Mouse (Mus musculus): ENCODE data around the gene 1700113H08Rik. TPM values are rescaled to one million over a fixed set of nuclear protein-coding genes. Genes with fewer than 3 reads are reported as not detected.

1700113H08Rik gene
- polyA plus RNA-seq, 1 experiment: not detected

DNA sequence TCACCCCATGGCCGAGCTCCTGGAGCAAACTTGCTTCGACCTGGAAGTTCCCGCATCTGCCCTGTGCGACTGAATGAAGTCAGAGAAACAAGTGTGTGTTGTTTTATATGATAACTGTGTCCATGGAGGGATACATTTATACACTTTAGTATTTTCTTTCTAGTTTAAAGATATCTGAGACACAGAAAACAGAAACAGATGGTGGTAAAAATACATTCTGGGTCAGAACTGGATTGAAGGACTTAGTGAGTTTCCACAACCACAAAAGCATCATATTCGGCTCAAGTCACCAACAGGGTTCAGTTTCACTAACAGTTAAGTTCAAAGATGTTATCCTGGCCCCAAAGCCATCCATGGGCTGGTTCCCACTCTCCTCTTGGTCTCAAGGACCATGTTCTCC, 67.2 kb downstream of the 1700113H08Rik start:
- H3K27me3 ChIP-seq (ENCODE audit: control insufficient read depth): no peaks in the 10 kb centered on the region
- H3K4me3 ChIP-seq (replicated peaks): no peak overlapping the region
- no peaks in the 10 kb centered on the region for H3K4me1 ChIP-seq (ENCODE audit: control insufficient read depth)
- H3K9me3 ChIP-seq (ENCODE audit: control insufficient read depth, low read length): peaks cover 2% of the 10 kb centered on the region; the same call in 1 of the 2 replicates
- TF ChIP-seq TAL1 (IDR thresholded peaks at IDR 0.05; ENCODE audit: low read length) (no peak), GATA1 (IDR thresholded peaks at IDR 0.05; ENCODE audit: low read length) (no peak)
- no peaks in the 10 kb centered on the region for H3K36me3 ChIP-seq (ENCODE audit: control insufficient read depth)

DNA sequence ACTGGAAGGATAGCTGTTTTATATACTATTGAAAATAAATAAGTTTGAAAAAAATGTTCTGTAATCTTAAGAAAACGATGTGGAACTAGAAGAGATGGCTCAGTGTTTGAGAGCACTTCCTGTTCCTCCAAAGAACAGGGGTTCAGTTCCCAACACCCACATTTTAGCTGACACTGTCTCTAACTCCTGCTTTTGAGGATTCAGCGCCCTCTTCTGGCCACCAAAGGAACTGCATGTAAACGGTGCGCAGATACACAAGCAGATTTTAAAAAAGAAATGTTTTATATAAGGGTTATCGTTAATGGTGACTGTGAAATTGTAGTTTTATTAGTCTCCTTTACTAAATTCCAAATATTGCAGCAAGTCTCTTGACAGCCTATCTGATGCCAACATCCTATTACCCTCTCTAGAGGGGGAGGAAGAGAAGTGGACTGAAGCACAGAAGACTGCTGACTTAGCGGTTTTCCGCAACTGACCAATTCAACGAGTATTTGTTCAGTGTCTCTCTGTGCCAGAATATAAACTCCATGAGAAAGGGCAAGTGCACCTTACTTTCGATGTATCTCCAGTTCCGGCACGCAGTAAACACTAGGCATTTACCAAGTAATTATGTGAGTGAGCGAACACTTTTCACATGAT, 68.5 kb downstream of the 1700113H08Rik start:
- Histone ChIP-seq H3K4me3 (replicated peaks) (no peak overlapping the region), H3K36me3 (ENCODE audit: control insufficient read depth) (no peaks in the 10 kb centered on the region), H3K4me1 (ENCODE audit: control insufficient read depth) (no peaks in the 10 kb centered on the region), H3K9me3 (ENCODE audit: control insufficient read depth, low read length) (peaks cover 10% of the 10 kb centered on the region), H3K27me3 (ENCODE audit: control insufficient read depth) (no peaks in the 10 kb centered on the region)
- TF ChIP-seq TAL1 (IDR thresholded peaks at IDR 0.05; ENCODE audit: low read length) (no peak), GATA1 (IDR thresholded peaks at IDR 0.05; ENCODE audit: low read length) (no peak)

DNA sequence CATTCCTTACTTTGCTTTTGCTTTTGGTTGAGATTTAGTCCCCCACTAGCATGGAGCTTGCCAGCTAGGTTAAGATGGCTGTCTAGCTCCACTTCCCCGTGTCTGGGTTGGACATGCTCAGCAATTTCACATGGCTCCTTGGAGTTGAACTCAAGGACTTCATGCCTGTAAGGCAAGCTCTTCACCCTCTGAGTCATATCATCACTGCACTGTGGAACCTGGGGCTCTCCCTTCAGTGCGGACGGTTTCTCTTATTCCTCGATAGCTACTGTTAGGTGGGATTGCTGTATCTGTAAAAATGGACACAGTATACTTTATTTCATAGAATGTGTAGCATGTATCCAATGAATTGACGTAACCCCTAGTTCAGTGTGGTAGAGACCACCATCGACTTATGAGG, 93.2 kb downstream of the 1700113H08Rik start:
- Histone ChIP-seq H3K4me1 (ENCODE audit: control insufficient read depth) (no peaks in the 10 kb centered on the region), H3K27me3 (ENCODE audit: control insufficient read depth) (no peaks in the 10 kb centered on the region), H3K9me3 (ENCODE audit: control insufficient read depth, low read length) (peaks cover 44% of the 10 kb centered on the region), H3K4me3 (replicated peaks) (no peak overlapping the region), H3K36me3 (ENCODE audit: control insufficient read depth) (no peaks in the 10 kb centered on the region)
- no peak for TF ChIP-seq TAL1 (IDR thresholded peaks at IDR 0.05; ENCODE audit: low read length)
- TF ChIP-seq GATA1 (IDR thresholded peaks at IDR 0.05; ENCODE audit: low read length): no peak

DNA sequence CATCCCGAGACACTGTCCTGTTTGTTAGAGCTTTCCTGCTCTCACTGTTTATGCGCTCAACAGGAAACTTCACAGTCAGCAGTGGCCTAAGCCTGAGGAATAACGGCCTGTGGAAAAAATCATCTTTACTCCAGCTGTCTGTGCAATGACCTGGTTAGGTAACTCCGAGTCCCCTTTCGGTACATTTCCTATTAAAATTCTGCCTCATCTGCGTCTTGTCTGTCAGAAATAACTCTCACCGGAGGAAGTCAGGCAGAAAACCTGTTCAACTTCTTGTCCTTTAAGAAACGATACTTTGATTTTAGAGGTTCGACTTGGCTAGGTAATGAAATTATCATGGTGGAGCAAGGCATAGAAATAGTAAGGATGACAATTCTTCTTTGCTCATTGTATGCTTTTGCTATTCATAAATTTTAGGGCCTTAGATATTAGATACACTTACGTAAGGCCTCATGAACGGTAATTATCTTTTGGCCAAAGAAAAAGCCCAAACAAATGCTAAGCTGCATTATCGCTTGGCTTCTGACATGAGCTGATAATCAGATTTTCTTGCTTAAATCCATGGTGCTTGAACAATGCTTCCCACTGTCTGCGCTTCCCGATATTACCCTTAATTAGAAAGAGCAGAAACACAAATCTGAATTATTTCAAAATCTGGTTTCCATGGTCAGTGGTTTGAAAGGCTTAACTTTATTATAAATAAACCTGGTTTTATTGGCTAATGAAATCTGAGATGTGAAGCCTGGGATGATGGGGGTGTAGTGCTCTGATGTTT, 96.1 kb downstream of the 1700113H08Rik start:
- H3K36me3 ChIP-seq (ENCODE audit: control insufficient read depth): no peaks in the 10 kb centered on the region
- no peak for TF ChIP-seq GATA1 (IDR thresholded peaks at IDR 0.05; ENCODE audit: low read length)
- TF ChIP-seq TAL1 (IDR thresholded peaks at IDR 0.05; ENCODE audit: low read length): no peak
- H3K9me3 ChIP-seq (ENCODE audit: control insufficient read depth, low read length): peaks cover 33% of the 10 kb centered on the region
- H3K4me3 ChIP-seq (replicated peaks): no peak overlapping the region
- H3K27me3 ChIP-seq (ENCODE audit: control insufficient read depth): no peaks in the 10 kb centered on the region
- no peaks in the 10 kb centered on the region for H3K4me1 ChIP-seq (ENCODE audit: control insufficient read depth)

DNA sequence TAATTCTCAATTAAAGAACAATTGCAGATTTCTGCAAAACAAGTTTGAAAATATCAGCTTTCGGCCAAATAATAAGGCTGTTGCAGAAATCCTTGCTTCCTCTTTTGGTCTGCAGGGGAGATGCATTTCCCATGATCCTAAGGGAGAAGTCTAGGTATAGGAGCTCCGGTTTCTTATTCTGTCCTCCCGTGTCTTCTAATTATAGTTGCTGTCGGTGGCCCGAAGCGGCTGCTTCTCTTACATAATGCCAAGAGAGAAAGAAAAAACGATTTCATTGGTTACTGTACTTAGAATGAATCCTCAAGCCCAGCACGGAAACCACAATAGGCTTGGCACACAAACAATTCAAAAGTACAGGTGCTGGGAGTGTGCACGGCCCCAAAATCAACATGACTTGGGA, 101.9 kb downstream of the 1700113H08Rik start:
- Histone ChIP-seq H3K36me3 (ENCODE audit: control insufficient read depth) (no peaks in the 10 kb centered on the region), H3K27me3 (ENCODE audit: control insufficient read depth) (no peaks in the 10 kb centered on the region), H3K9me3 (ENCODE audit: control insufficient read depth, low read length) (peaks cover 13% of the 10 kb centered on the region), H3K4me3 (replicated peaks) (no peak overlapping the region), H3K4me1 (ENCODE audit: control insufficient read depth) (no peaks in the 10 kb centered on the region)
- no peak for TF ChIP-seq TAL1 (IDR thresholded peaks at IDR 0.05; ENCODE audit: low read length)
- TF ChIP-seq GATA1 (IDR thresholded peaks at IDR 0.05; ENCODE audit: low read length): no peak

DNA sequence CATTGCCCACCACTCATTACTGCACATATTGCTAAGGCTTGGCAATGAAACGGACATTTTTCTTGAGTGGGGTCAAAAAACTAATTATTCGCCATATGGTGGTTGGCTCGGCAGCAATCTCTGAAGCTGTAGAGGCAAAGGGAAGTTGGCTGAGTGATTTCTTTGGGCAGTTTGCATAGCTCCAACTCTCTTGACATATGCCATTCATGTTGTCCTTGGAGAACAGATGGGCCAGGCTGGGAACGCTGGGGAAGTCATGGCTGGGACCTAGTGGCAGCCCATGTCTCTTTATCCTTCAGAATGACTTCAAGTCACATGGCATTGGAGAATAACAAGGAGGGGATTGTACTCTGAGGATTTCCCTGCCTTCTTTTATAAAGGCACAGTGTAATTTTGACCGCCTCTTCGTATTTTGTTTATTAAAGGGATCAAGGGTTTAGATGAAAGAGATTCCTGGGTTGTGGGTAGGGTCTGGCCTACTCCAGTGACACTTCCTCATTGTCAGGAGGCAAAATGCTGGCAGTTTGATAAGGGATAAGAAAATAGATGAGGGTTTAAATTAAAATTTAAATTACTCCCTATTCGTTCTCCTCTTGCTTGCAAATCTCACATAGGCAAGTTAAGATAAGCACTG, 138.4 kb downstream of the 1700113H08Rik start:
- TF ChIP-seq TAL1 (IDR thresholded peaks at IDR 0.05; ENCODE audit: low read length) (no peak), GATA1 (IDR thresholded peaks at IDR 0.05; ENCODE audit: low read length) (no peak)
- no peaks in the 10 kb centered on the region for H3K27me3 ChIP-seq (ENCODE audit: control insufficient read depth)
- H3K9me3 ChIP-seq (ENCODE audit: control insufficient read depth, low read length): peaks cover 4% of the 10 kb centered on the region; the same call in 1 of the 2 replicates
- H3K36me3 ChIP-seq (ENCODE audit: control insufficient read depth): no peaks in the 10 kb centered on the region
- no peaks in the 10 kb centered on the region for H3K4me1 ChIP-seq (ENCODE audit: control insufficient read depth)
- no peak overlapping the region for H3K4me3 ChIP-seq (replicated peaks)

DNA sequence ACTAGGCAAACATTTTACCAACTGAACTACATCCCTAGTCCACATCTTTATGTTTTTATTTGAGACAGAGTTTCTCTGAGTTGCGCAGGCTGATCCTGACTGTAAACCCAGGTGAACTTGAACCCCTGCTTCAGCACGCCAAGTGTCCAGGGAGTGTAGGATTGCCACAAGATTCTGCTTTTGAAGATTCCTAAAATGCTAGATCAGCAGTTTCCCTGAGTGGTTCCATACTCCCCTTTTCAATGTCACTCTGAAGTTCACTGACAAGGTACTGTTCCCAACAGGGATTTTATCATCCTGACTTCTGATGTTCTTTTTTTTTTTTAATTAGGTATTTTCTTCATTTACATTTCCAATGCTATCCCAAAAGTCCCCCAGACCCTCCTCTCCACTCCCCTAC, 140.9 kb downstream of the 1700113H08Rik start:
- Histone ChIP-seq H3K4me3 (replicated peaks) (no peak overlapping the region), H3K36me3 (ENCODE audit: control insufficient read depth) (no peaks in the 10 kb centered on the region), H3K27me3 (ENCODE audit: control insufficient read depth) (no peaks in the 10 kb centered on the region), H3K9me3 (ENCODE audit: control insufficient read depth, low read length) (peaks cover 8% of the 10 kb centered on the region; the same call in 1 of the 2 replicates), H3K4me1 (ENCODE audit: control insufficient read depth) (no peaks in the 10 kb centered on the region)
- TF ChIP-seq GATA1 (IDR thresholded peaks at IDR 0.05; ENCODE audit: low read length) (no peak), TAL1 (IDR thresholded peaks at IDR 0.05; ENCODE audit: low read length) (no peak)

DNA sequence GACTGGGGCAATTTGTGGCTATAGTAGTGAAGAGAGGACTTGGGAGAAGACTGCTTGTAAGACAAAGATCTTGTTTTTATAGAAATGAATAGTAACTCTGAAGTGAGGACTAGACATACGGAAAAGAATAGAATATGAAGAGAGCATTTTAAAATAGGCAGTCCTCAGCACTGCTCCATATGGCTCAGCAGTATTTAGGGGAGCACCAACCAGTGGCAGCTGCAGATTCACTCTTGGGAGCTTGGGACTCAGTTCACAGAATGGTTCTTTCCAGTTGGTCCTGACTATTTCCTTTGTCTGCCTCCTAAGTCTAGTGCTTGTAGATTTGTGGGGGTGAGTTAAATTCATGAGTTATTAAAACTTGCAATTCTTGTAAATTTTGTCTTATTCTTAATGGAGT, 151.6 kb downstream of the 1700113H08Rik start:
- no peaks in the 10 kb centered on the region for H3K27me3 ChIP-seq (ENCODE audit: control insufficient read depth)
- H3K4me3 ChIP-seq (replicated peaks): no peak overlapping the region
- no peaks in the 10 kb centered on the region for H3K4me1 ChIP-seq (ENCODE audit: control insufficient read depth)
- H3K36me3 ChIP-seq (ENCODE audit: control insufficient read depth): no peaks in the 10 kb centered on the region
- H3K9me3 ChIP-seq (ENCODE audit: control insufficient read depth, low read length): peaks cover 6% of the 10 kb centered on the region; the same call in 1 of the 2 replicates
- no peak for TF ChIP-seq GATA1 (IDR thresholded peaks at IDR 0.05; ENCODE audit: low read length)
- no peak for TF ChIP-seq TAL1 (IDR thresholded peaks at IDR 0.05; ENCODE audit: low read length)

DNA sequence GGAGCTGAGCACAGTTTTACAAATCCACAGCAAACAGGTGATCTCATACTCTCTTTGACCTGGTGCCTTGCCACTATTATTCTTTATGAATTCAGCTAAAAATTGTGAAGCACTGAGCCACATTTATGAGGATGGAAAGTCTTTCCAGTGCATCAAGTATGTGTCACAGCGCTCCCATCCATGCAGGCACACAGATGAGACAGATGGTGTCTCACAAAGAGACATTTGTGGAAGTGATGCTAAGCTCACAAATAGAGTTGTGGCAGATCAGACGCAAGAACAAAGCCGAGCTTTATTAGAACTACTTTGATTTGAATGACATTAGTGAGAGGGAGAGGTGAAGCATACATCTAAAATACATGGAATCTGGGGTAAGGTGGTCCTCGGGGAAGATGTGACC, 153.2 kb downstream of the 1700113H08Rik start:
- Histone ChIP-seq H3K9me3 (ENCODE audit: control insufficient read depth, low read length) (peaks cover 6% of the 10 kb centered on the region; the same call in 1 of the 2 replicates), H3K4me3 (replicated peaks) (no peak overlapping the region), H3K27me3 (ENCODE audit: control insufficient read depth) (no peaks in the 10 kb centered on the region), H3K4me1 (ENCODE audit: control insufficient read depth) (no peaks in the 10 kb centered on the region), H3K36me3 (ENCODE audit: control insufficient read depth) (no peaks in the 10 kb centered on the region)
- TF ChIP-seq TAL1 (IDR thresholded peaks at IDR 0.05; ENCODE audit: low read length) (no peak), GATA1 (IDR thresholded peaks at IDR 0.05; ENCODE audit: low read length) (no peak)
